Mouse (Mus musculus): Measurements from ENCODE around the gene March4. TPM values are rescaled to one million over a fixed set of nuclear protein-coding genes. Genes with fewer than 3 reads are reported as not detected.

March4 gene
- polyA plus RNA-seq, 2 experiments from 2014 or later: not detected

DNA sequence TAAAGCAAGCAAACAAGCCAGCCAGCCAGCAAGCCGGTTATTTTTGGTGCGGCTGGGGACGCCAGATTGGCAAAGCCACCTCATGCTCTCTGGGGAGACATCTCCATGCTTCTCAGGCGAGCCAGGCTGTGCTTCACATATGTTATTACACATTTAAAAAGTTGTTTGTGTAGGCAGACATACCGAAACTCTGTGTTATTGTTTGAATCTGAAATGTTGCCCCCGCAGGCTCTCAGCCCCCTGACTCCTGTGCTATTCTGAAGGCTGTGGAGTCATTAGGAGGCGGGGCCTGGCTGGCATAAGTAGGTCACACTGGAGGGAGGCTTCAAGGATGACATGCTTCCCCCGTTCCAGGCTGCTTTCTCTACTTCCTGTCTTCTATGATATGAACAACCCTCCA is 97.6 kb downstream of the March4 start:
- ATAC-seq: no peak

DNA sequence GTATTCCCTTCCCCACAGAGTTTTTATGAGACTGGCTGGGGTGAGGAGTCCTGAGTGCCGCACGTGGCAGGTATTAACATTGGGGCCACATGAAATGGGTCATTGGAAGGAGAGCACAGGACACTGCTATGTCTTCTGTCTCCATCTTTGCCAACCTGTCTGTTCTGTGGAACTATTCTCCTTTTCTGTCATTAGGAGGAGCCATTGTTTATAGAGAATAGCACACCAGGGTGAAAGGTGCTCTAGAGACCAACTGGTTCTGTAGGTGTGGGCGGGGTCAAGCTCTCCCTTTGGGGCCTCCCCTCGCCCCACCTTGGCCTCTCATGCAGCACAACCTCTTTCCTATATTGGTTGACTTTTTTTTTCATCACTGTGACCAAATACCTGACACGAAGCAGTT is 99.8 kb downstream of the March4 start:
- ATAC-seq: no peak

DNA sequence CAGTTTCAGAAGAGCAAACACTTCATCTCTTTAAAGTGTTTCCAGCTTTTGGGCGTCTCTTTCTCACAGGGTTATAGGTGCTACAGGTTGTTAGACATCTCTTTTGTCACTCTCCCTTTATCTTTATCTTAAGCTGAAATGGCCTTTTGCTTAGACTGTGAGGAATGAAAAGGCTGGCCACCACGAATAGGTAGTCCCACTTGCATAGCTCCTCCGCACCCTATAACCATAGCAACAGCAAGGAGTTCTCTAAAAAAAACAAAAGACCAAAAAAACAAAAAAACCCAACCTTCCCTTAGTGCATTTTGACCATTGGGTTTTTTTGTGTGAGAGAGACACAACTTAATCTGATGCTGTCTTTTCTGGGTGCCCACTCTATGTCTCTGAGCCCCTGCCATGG is 102.2 kb downstream of the March4 start:
- ATAC-seq: no peak

DNA sequence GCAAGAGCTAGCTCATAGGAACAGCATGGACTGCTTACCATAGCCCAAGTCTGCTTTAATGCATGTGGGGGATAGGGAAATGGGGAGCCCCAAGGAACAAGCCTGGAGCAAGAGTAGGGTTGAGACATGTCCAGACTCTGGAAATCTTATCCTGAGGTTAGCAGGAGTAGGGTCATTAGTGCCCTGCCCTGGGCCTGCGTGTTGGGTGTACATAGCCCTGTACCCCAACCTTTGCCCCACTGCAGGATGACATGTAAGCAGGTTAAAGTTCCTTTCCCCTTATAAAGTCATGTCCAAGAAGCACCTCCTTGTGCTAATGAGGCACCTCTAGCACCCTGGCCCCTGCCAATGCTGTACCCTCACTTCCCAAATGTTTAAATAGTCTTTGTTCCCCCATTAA is 104.2 kb downstream of the March4 start:
- ATAC-seq: no peak

DNA sequence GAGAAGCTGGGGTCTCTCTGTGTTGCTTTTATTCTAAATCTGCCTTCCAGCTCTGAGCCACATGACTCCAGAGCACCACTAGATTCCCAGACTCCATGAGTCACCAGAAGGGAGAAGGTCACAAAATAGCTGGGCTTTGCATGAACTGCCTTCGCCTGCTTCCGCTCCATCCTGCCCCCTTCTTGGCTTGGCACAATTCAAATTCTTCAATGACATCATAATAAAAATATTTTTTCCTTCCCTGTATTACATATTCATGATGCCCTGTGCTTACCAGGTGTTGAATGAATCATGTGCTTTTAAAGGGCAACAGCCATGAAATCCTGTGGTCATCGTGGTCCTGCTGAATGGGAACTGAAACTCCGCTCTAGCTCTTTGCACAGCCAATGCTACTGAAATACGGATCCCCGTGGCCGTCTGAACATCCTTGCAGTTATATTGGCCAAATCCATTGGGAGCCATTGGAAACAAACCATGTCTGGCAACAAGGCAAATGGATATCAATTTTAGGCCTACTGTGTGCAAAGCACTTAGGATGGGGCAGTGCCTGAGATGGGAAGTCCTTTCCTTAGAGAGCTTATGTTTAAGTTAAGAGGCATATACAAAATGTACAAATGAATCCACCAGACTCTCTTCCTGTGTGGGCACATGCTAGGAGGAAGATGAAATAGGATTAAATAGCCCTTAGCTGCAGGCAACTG is 107.5 kb downstream of the March4 start:
- no peak for ATAC-seq

DNA sequence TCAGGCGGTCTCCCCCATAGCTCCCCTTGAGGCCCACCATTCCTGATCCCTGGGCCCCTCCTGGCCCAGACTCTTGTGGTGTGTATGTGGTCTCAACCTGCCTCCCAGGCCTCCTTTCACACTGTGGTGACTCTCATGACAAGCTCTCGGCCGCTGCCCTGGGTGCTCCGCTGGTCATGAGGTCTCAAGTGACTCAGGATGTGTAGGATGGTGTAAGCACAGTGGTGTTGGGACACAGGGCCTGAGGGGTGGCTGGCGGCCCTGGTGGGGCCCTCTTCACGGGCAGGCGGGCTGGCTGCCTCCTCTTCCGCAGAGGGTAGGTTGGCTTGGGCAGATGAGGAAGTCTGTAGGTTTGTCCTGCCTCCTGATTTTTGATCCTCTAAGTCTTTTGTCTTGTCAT is 108.2 kb downstream of the March4 start:
- ATAC-seq: no peak

DNA sequence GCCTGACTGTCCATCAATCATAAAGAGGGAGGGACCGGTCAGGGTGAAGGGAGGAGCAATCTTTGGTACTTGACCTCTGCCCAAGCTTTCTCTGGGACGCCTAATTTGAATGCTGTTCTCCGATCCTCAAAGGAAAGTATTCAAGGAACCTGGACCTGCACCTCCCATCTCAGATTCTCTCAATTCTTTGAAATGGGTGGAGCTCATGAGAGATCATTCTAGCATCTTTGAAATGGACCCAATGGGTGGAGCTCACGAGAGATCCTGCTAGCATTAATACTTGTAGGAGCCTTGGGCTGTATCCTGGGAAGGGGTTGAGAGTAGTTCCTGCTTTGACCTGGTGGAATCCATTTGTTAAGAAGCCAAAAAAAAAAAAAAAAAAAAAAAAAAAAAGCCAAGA is 110.3 kb downstream of the March4 start:
- no peak for ATAC-seq

DNA sequence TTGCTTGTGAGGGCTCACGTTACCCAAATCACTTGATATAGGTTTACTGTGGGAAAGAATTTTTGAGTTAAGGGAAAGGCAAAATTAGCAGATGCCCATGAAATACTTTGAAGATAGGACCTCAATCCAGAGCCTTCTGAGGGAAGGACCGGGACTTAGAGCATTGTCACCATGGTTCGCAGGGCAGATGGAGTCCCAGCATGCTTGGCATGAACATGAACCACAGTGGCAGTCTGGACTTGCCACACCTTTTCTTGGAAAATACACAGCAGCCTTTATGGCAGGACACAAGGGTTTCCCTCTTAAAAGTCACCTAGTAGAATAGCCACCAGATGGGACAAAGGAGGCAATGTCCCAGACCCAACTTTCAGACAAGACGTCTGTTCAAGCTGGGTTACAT is 114.6 kb downstream of the March4 start:
- ATAC-seq: no peak

DNA sequence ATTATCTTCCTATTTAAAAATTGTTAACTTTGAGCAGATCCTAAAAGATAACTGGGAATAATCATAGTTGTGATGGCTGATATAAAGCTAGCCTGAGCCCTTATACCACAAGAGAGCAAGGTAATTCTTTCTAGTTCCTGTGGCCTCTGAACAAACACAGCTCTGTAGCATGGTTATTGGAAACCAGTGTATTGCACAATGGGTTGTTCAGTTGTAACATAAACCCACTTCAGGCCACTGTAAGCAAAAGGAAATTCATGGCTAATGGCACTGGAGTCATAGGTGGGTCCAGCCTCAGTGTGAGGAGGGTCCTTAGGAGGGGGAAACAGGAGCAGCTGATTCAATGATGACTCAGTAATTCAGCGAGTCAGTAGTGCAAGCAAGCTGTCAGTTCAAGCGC is 116.5 kb downstream of the March4 start:
- no peak for ATAC-seq

DNA sequence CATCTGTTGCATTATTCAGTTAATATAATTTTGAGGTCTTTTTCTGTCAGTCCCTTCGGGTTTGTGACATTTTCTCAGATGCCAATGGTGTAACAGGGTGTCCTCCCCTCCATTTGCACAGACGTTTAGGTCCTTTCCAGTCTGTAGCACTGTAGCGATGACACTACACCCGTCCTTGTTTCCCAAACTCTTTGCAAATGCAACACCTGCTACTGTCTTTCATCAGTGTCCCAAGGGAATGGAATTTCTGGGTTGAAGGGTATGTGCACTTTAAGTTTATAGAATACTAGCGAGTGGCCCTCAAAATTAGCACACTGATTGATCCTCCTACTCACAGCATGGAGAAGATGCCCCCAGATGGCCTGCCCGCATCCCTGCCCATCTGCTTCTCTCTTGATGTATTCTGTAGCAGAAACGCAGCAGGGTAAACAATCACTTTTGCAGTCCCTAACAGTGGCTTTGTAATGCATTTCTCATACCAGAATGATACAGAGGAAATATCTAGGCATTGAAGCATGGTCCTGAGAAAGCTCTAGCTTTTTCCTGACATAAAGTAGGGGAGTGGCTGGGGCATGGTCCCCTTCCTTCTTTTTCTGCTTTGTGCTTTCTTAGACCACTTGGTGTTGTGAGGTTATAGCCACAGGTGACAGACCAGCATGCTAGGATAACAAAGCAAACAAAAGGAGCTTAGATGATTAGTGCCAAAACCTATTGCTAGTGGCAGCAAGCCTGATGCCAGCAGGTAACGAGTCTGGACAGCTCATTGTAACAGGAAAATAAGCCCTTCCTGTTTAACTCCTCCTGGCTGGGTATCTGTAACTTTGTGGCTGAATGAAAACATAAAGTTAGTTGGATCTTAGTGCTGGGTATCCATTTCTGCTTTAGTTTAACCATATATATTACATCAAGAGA is 117.7 kb downstream of the March4 start:
- ATAC-seq: no peak

DNA sequence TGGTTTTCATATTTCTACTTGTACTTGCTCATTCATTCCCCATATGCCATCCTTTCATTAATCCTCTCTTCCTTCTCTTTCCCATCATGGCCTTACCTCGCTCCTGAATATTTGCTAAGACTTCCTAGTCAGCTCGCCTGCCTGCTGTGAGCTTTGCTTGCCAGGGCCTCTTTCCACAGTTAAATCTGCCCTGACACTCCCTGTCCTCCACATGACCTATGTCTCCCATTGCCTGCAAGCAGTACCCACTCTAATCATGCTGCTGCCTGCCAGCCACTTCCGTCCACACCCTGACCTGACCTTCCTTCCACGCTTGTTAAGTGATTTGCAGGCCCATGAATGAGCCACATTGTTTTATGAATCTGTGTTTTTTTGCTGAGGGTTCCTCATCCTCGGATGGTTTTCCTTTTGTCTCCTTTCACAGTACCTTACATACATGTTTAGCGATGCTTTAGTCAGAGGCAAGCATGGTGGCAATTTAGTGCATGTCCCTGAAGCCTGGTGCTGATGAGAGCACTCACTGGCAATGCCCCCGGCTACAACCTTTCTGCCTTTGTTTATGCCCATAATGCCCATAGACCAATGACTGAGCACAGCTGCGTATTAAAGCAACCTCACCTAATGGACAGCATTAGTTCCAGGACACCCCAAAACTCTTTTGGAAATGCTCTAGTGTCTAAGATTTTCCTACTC is 122.0 kb downstream of the March4 start:
- no peak for ATAC-seq

DNA sequence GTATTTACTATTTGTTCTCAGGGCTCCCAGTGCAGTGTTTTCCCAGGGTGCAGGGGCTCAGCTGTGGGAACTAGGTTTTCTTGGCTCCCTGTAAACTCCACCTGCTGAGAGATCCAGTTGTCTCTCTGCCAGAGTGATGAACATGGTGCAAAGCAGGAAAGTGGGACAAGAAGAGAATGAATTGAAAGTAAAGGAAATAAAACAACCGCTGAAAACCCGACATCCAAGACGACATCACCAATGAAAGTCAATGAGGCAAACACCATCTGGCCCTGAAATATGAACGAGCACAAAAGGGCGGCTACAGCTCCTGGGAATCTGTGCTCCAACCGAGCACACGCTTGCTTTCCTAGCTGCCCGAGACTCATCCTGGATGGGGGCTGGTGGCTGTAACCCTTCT is 122.6 kb downstream of the March4 start:
- ATAC-seq: no peak

DNA sequence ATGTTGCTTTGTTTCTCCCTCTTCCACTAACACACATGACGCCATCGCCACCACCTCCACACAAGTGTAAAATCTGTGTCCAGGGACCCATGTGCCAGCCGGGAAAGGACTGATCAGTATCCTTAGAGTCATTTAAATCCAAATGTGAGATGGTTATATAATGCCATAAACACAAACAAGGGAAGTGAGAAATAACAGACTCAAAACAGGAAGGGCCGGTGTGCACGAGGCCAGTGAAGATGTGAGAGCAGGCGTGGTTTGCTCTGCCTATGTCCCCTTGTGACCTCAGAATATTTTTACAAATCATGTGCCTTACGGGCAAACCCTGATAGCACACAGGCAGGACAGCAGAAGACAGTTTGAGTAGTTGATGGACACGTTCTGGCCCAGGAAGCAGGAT is 123.5 kb downstream of the March4 start:
- ATAC-seq: no peak

DNA sequence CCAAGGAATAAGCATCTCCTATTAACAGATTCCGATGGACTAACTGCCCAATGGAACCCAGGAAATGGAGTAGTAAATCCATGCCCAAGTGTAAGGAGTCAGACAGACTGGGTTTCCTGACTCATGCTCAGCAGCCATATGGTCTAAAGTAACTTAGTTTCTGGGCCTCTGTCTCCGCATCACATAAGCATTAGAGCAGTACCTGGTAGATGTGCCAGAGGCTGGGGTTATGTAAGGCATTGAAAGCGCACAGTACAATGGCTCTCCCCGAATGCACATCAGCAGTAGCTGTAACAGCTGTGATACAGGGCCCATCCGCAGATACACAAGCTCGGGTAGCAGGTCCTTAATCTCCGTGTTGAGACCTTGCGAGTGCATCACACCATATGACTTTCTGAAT is 125.6 kb downstream of the March4 start:
- no peak for ATAC-seq

DNA sequence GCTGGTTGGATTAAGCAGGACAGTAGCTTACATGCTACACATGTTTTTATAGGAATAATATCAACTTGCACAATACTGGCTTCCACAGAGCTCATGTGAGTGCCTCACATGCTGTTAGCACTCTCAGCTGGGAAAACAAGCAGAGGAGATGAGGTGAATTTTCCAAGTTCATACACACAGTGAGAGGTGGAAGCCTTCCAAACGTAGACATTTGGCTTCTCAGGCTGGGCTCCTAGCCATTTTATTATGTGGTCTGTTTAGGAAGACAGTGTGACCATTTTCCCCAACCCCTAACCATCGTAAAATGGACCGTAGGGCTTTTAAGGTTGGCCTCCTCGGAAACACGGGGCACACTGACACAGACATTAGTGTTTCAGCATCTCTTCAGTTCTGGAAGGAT is 126.8 kb downstream of the March4 start:
- no peak for ATAC-seq

DNA sequence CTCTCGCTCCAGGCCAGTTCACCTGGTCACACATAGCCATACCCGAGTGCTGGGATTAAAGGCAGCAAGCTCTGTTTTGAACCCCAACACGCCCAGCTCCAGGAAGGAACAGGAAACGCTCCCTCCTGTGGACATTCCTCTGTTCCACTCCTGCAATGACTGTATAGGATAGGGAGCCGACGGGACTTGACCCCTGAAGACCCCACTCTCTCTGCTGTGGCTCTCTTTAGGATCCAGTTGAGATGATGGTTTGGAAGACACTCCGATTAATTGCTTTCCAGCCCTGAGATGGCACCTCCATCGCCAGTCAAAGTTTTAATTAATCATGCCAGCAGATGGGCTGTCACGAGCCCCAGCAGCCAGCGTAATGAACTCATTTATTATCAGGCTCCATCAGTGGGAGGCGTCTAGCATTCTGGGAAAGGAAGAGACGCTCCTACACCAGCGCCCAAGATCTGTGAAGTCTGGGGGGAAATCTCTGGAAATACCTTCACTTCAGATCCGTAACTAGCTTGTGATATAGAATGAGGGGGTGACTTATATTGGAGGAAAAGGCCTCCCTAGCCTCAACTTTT is 130.1 kb downstream of the March4 start:
- ATAC-seq: no peak

DNA sequence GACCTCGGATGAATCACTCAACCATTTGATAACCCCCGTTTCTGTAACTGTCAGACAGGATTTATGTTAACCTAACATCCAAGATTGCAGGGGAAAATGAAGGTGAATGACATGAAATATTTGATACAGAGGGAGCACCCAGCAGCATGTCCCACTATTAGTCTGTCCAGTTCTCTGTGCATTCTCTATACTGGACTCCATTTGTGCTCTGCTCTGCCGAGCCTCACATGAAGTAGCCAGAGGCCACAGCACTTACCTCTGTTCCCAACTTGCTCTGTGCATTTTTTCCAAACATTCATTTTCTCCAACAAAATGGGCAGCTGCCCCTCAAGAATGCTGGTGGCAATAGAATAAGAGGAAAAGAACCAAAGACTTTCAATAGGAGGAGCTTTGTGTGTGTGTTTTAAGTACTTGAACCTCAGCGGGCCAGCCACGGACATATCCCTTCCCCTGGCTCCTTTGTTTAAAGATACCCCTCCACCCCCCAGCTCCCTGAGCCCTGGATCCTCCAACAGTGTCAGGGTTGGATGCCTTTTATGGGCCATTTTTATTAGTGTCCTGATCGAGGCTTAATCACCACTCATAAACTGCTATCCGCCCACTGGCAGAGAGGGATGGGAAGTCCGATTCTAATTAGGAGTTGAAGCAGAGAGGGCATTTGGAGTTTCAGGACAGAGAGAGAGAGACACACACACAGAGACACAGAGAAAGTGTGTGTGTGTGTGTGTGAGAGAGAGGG is 135.2 kb downstream of the March4 start:
- no peak for ATAC-seq

DNA sequence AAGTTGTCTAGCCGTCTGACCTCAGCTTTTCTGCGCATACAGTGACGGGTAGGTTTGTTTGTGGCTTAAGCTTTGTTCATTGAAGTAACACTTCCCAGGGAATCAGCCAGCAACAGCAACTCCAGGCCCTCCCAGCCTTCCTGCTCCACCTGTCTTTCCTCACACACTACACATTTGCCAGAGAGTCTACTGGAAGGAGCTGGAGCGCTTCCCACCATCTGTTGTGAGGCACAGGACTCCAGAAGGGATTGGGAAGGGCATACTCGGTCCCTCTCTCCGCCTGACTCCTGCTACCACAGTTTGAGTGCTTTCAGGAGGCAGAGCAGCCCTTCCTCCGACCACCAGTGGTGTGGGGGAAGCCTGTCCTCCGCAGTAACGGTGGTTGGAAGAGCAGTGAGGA is 136.1 kb downstream of the March4 start:
- ATAC-seq: no peak

DNA sequence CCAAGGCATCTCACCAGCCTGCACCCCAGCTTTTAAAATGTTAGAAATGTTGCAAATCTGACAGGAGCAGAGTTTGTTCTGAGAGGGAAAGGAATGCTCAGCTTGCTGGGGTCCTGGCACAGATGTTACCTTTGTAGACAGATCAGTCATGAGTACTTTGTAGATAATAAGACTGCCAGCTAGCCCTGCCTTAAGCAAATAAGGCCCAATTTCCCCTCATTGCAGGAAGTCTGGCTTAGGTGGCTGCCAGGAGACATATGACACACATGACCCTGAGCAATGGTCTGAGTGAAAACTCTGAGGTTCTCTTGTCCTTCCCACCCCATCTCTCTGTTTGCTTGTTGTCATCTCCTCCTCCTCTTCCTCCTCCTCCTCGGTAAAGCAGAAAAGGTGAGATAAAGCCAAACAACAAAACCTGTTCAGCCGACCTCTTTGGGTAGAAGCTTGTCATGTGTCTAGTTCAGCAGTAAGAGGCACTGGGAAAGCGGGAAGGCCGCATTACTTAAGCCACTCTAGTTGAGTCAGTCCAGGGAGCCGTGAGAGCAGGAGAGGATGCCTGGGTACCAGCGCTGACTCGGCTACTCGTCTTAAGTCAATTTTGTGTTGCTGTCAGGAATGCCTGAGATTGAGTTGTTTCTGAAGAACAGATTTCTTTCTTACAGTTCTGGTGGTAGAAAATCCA is 136.9 kb downstream of the March4 start:
- no peak for ATAC-seq

DNA sequence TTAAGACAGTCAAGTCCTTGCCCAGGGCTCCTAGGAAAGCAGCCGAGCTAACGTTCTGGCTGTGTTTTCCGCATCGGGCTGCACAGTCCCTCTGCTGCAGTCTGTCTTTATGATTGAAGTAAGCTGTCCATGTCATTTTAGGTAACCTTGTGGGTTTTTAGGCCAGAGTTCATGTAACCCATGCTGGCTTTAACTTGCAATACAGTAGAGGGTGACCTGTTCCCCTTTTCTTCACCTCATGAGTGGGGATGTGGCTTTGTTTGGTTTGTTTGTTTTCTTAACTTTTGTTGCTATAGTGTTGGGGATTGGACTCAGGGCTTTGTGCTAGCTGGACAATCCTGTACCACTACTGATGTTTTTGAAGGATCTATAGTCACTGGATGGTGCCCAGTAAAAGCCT is 146.3 kb downstream of the March4 start:
- no peak for ATAC-seq

DNA sequence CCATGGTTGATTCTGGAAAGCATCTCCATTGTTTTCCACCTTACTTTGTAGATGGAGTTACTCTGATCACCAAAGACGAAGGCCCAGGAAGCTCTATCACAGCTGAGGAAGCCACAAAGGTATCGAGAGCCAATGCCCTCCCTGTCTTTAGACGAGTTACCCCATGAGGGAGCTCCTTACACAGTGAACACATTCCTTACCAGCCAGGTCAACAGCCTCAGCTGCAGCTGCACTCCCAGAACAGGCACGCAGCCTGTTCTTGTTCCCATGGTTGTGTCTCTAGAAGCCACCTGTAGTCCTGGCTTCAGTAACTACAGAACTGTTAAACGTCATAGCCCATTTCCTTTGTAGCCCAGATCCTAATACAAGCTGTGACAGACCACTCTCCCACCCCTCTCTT is 153.1 kb downstream of the March4 start:
- ATAC-seq: no peak

DNA sequence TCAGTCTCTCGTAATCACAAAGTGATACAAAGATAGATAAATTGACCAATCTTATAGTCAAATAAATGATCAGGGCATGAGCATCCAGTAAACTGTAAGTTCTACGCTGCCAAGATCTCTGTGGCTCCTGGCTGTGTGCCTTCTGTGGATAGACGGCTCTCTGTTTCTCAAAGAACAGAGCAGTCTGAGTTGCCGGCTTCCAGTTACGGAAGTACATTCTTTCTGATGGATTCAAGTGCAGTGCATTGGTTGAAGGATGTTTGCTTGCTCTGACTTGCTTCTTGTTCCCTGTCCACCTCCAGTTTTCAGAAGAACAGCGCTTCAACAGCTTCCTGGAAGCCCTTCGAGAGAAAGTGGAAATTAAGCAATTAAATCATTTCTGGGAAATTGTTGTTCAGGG is 153.7 kb downstream of the March4 start:
- ATAC-seq: no peak

All from activated CD4-positive, CD25-positive, alpha-beta regulatory T cell, adult 4 months (primary cell).